Mouse (Mus musculus) layer of hippocampus, postnatal 14 days (tissue): ENCODE measurements at regions not wholly inside any gene's neighbourhood (a gene's known extent, or its start where the extent isn't known, plus 50 kb on each side); places are given as distances from the start of the nearest gene placed in this dataset.

Experiments
- DNase-seq, 2 experiments: peaks; one replicate each; pipeline ENCODE4 v3.0.0; 2021 to 2022; ENCODE audit warnings: low spot score in 2 of 2, mixed read lengths in 1 of 2

- DNase-seq: no peak
Observed at GRCm38 (mm10) chr5:54252038-54252437, 253.7 kb downstream of the Stim2 start.

- DNase-seq: no peak
Observed at GRCm38 (mm10) chr5:54254005-54254404, 255.7 kb downstream of the Stim2 start.

- peak; percentile 29 to 58 for DNase-seq
Observed at GRCm38 (mm10) chr5:54258087-54258733, 259.9 kb downstream of the Stim2 start.

- no peak for DNase-seq
Observed at GRCm38 (mm10) chr5:54264867-54265434, 266.7 kb downstream of the Stim2 start.

GRCm38 (mm10) chr5:54267905-54268590 is 269.7 kb downstream of the Stim2 start:
- peak in 1 of 2 experiments; percentile 71 for DNase-seq

- DNase-seq: no peak
Observed at GRCm38 (mm10) chr5:54279357-54279756, 281.1 kb downstream of the Stim2 start.

GRCm38 (mm10) chr5:54280670-54281069 is 282.4 kb downstream of the Stim2 start:
- no peak for DNase-seq

- no peak for DNase-seq
Observed at GRCm38 (mm10) chr5:54281121-54281520, 282.8 kb downstream of the Stim2 start.

GRCm38 (mm10) chr5:54290372-54291080 is 292.2 kb downstream of the Stim2 start:
- no peak for DNase-seq

GRCm38 (mm10) chr5:54291940-54292339 is 293.6 kb downstream of the Stim2 start:
- no peak for DNase-seq

GRCm38 (mm10) chr5:54313660-54314279 is 315.5 kb downstream of the Stim2 start:
- DNase-seq: no peak

- no peak for DNase-seq
Observed at GRCm38 (mm10) chr5:54330415-54330814, 332.1 kb downstream of the Stim2 start.

- no peak for DNase-seq
Observed at GRCm38 (mm10) chr5:54342976-54343375, 344.7 kb downstream of the Stim2 start.

- no peak for DNase-seq
Observed at GRCm38 (mm10) chr5:54343432-54343831, 345.1 kb downstream of the Stim2 start.

GRCm38 (mm10) chr5:54348820-54349596 is 350.7 kb downstream of the Stim2 start:
- no peak for DNase-seq

- DNase-seq: no peak
Observed at GRCm38 (mm10) chr5:54349775-54350332, 351.6 kb downstream of the Stim2 start.

- no peak for DNase-seq
Observed at GRCm38 (mm10) chr5:54356105-54356504, 357.8 kb downstream of the Stim2 start.

- DNase-seq: no peak
Observed at GRCm38 (mm10) chr5:54357501-54357900, 359.2 kb downstream of the Stim2 start.

GRCm38 (mm10) chr5:54358221-54358620 is 359.9 kb downstream of the Stim2 start:
- no peak for DNase-seq
